15 mouse cellular contexts compared by ENCODE assay signal in genomic region chr8:79443460-79444098, GRCm38 (mm10).
"Had no signal": no experiment of that assay in that cellular context is flagged by ENCODE, and none has a peak within 500 bp of the region (broad histone marks: within the 10 kb centered on the region; RNA-seq: fewer than 3 reads in every experiment).

No protein-coding gene starts in this region.

- H3K4me1 ChIP-seq: intestine, embryonic 15.5 days; limb, embryonic 15.5 days; liver, embryonic 12.5 days; midbrain, embryonic 10.5 days; neural tube, embryonic 15.5 days; stomach, embryonic 15.5 days had no signal

- H3K4me3 ChIP-seq: intestine, embryonic 15.5 days; limb, embryonic 15.5 days; liver, embryonic 12.5 days; midbrain, embryonic 10.5 days; neural tube, embryonic 15.5 days; stomach, embryonic 15.5 days had no signal

- H3K36me3 ChIP-seq: intestine, embryonic 15.5 days; limb, embryonic 15.5 days; liver, embryonic 12.5 days; midbrain, embryonic 10.5 days; neural tube, embryonic 15.5 days; stomach, embryonic 15.5 days had no signal

- ATAC-seq: intestine, embryonic 15.5 days; liver, embryonic 12.5 days had no signal

- DNase-seq: kidney, adult 18-20 months; kidney, postnatal 14 days; lung, embryonic 14.5 days; lung, postnatal 10 days; lung, postnatal 4 days; midbrain, embryonic 14.5 days; right cerebral cortex, adult 18-20 months; spleen, adult 18-20 months; thymus, postnatal 4 days had no signal

- H3K9me3 ChIP-seq: intestine, embryonic 15.5 days; limb, embryonic 15.5 days; liver, embryonic 12.5 days; midbrain, embryonic 10.5 days; neural tube, embryonic 15.5 days; stomach, embryonic 15.5 days had no signal

- H3K27ac ChIP-seq: intestine, embryonic 15.5 days; limb, embryonic 15.5 days; liver, embryonic 12.5 days; midbrain, embryonic 10.5 days; neural tube, embryonic 15.5 days; stomach, embryonic 15.5 days had no signal

- H3K4me2 ChIP-seq: intestine, embryonic 15.5 days; limb, embryonic 15.5 days; liver, embryonic 12.5 days; lung, embryonic 14.5 days; neural tube, embryonic 15.5 days; stomach, embryonic 15.5 days had no signal

- H3K9ac ChIP-seq: intestine, embryonic 15.5 days; limb, embryonic 15.5 days; liver, embryonic 12.5 days; lung, embryonic 14.5 days; neural tube, embryonic 15.5 days; stomach, embryonic 15.5 days had no signal

- H3K27me3 ChIP-seq: intestine, embryonic 15.5 days; limb, embryonic 15.5 days; liver, embryonic 12.5 days; neural tube, embryonic 15.5 days; stomach, embryonic 15.5 days had no signal
